Mouse (Mus musculus) liver, adult 2 months (tissue): ENCODE results near the gene Ctc1. TPM values are rescaled to one million over a fixed set of nuclear protein-coding genes. Genes with fewer than 3 reads are reported as not detected.

ENCODE experiments used
- DNase-seq: peaks from one replicate; pipeline ENCODE4 v3.0.0-alpha.2; 2011; ENCODE audit warnings: low read depth, low spot score; ENCODE audit errors: extremely low read depth
- H3K27ac ChIP-seq: fragments of 200-500 bp; replicated peaks from 2 replicates; pipeline ENCODE4 v1.5.1; 2012; ENCODE audit warnings: low read depth, mild to moderate bottlenecking, control low read depth, inconsistent platforms, low read length; ENCODE audit not compliant: insufficient read depth
- H3K27me3 ChIP-seq: fragments of 200-500 bp; 2 replicates; pipeline ENCODE4 v1.6.1; 2012; ENCODE audit warnings: mild to moderate bottlenecking, moderate library complexity, low read length, inconsistent platforms; ENCODE audit not compliant: control insufficient read depth, insufficient read depth
- H3K36me3 ChIP-seq: fragments of 200-500 bp; 2 replicates; pipeline ENCODE4 v1.6.1; 2012; ENCODE audit warnings: low read length, inconsistent platforms; ENCODE audit not compliant: control insufficient read depth, insufficient read depth
- H3K4me1 ChIP-seq: fragments of 200-500 bp; 2 replicates; pipeline ENCODE4 v1.6.1; 2011; ENCODE audit warnings: low read length; ENCODE audit not compliant: control insufficient read depth, insufficient read depth
- H3K4me3 ChIP-seq: fragments of 200-500 bp; 2 replicates; pipeline ENCODE4 v1.5.1; 2011; ENCODE audit warnings: low read depth, mild to moderate bottlenecking, control low read depth, low read length, moderate library complexity; ENCODE audit not compliant: insufficient read depth
- H3K79me2 ChIP-seq: fragments of 200-500 bp; 2 replicates; pipeline ENCODE4 v1.6.1; 2012; ENCODE audit warnings: inconsistent platforms, mild to moderate bottlenecking, low read length, moderate library complexity; ENCODE audit not compliant: control insufficient read depth, insufficient read depth
- H3K9ac ChIP-seq: fragments of 200-500 bp; 2 replicates; pipeline ENCODE4 v1.6.1; 2012; ENCODE audit warnings: low read depth, mild to moderate bottlenecking, control low read depth, inconsistent platforms, low read length
- CTCF ChIP-seq: fragments of 200-500 bp; IDR thresholded peaks from 2 replicates; pipeline ENCODE4 v1.5.1; 2011; ENCODE audit warnings: low read depth, low read length, control low read depth
- POLR2A ChIP-seq: fragments of 200-500 bp; IDR thresholded peaks from 2 replicates; pipeline ENCODE4 v1.6.1; 2011; ENCODE audit warnings: low read length, control low read depth; ENCODE audit not compliant: insufficient read depth; ENCODE audit errors: extremely low read depth
- WGBS: fragments of 180-500 bp; shearing (Covaris S2); methylation state at CpG from one replicate; pipeline ENCODE4 v1.1.7; 2018; 5-methylcytosine and 5-hydroxymethylcytosine counted together
- polyA plus RNA-seq: library from polyadenylated mRNA; depleted of rRNA; stranded (reverse); fragments of >200 nt; gene quantifications from 2 replicates; pipeline ENCODE4 v1.2.3, GENCODE M21; 2012
- total RNA-seq: library from RNA; depleted of rRNA; stranded (reverse); fragments of >200 nt; gene quantifications from 2 replicates; pipeline ENCODE4 v1.2.3, GENCODE M21; 2014

Gene Ctc1
- total and polyA plus RNA-seq, 2 experiments = 2.6 to 12.5 TPM

DNA sequence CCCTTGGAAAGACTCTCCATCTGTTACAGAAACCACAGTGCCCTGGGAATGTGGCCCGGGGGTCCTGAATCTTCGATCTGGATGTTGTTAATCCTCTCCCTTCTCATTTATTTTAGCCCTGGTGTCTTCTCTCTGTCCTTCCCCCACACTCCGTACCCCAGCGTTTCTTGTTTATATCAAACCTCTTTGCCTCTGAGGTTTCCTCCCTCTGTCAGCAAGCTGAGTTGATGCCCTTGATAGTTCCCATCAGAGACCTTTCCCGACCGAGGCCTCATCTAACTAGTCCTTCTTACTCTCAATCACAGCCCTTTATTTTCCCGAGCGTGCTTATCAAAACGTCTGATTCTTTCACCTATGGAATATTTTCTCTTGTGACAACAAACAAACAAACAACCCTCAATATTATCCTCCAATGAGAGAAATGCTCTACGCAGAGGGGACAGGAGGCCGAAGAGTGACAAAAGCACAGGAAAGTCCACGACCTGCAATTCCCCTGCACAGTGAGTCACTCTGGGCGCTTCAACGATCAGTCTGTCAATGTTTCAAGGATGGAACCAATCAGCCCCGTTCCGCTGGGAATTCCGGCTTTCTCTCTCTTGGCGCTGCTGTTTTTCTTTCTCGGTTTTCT is 43.1 kb downstream of the Ctc1 start:
- Histone ChIP-seq H3K9ac (peak overlapping the region; percentile 75), H3K4me3 (peak overlapping the region; percentile 60), H3K79me2 (no peaks in the 10 kb centered on the region), H3K36me3 (no peaks in the 10 kb centered on the region), H3K27me3 (no peaks in the 10 kb centered on the region), H3K27ac (peak overlapping the region; percentile 87), H3K4me1 (peaks cover 12% of the 10 kb centered on the region)
- TF ChIP-seq POLR2A = no peak
- no peak for TF ChIP-seq CTCF
- peak; percentile 71 for DNase-seq
- WGBS = under 1% methylated on average over 19 of the region's 19 CpGs

DNA sequence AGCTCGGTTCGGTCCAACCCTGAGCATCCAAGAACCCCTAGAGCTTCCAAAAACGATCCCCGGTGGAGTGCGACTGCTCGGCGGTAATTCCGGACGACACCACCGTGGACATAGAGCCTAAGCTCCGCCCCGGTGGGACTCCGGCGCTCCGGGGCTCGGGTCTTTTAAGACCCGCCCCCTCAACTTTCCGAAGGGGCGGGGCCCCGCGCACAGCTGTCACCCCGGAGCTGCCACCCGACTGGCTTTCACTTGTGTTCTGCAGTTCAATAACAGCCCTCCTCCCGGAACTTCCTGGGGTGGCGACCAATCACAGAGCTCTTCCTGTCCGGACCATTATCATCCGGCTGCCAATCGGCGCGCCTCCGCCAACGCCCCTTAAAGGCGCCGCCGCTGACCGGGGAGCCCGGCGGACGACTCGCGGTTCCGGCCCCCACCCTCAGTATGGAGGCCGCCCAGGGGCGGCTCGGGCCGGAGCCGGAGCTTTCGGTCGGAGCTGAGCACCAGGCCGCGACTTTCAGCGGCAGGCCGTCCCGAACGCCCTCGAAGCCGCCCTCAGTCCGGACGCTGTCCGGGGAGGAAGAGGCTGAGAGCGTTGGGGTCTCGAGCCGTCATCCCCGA is 43.8 kb downstream of the Ctc1 start, which contains the start of gene Borcs6:
Borcs6 (plus strand) TSS at position 361 of the 618 bp plus-strand sequence.
- no peaks in the 10 kb centered on the region for H3K36me3 ChIP-seq
- H3K79me2 ChIP-seq = no peaks in the 10 kb centered on the region
- H3K27me3 ChIP-seq = no peaks in the 10 kb centered on the region
- TF ChIP-seq POLR2A (peak; percentile 79), CTCF (no peak)
- peaks cover 16% of the 10 kb centered on the region for H3K4me1 ChIP-seq
- under 1% methylated on average over 63 of the region's 64 CpGs for WGBS
- H3K9ac ChIP-seq = peak within 1 kb of the TSS; percentile 91
- H3K4me3 ChIP-seq = peak within 1 kb of the TSS; percentile 100
- H3K27ac ChIP-seq = peak within 1 kb of the TSS; percentile 98
- peak; percentile 97 for DNase-seq

DNA sequence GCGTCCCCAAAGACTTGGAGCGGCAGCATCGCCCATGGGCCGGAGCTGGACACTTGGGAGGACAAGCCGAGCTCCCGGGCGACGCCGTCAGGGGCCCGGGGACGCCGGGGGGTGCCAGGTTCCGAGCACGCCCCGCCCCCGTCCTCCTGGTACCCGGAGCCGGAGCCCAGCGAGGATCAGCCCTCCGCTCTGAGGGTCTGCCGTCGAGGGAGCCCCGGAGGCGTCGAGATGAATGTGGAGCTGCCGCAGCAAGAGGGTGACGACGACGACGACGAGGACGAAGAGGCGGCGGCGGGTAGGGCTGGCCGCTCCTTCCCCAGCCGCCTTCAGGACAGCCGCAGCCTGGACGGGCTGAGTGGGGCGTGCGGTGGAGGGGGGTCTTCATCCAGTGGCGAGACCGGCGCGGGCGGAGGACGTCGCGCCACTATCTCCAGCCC is 44.3 kb downstream of the Ctc1 start:
- Histone ChIP-seq H3K36me3 (no peaks in the 10 kb centered on the region), H3K9ac (peak overlapping the region; percentile 91), H3K4me1 (peaks cover 16% of the 10 kb centered on the region), H3K27me3 (no peaks in the 10 kb centered on the region), H3K4me3 (peak overlapping the region; percentile 100), H3K27ac (peak overlapping the region; percentile 98), H3K79me2 (no peaks in the 10 kb centered on the region)
- DNase-seq = no peak
- TF ChIP-seq POLR2A (no peak), CTCF (no peak)
- WGBS = under 1% methylated on average over 49 of the region's 49 CpGs

DNA sequence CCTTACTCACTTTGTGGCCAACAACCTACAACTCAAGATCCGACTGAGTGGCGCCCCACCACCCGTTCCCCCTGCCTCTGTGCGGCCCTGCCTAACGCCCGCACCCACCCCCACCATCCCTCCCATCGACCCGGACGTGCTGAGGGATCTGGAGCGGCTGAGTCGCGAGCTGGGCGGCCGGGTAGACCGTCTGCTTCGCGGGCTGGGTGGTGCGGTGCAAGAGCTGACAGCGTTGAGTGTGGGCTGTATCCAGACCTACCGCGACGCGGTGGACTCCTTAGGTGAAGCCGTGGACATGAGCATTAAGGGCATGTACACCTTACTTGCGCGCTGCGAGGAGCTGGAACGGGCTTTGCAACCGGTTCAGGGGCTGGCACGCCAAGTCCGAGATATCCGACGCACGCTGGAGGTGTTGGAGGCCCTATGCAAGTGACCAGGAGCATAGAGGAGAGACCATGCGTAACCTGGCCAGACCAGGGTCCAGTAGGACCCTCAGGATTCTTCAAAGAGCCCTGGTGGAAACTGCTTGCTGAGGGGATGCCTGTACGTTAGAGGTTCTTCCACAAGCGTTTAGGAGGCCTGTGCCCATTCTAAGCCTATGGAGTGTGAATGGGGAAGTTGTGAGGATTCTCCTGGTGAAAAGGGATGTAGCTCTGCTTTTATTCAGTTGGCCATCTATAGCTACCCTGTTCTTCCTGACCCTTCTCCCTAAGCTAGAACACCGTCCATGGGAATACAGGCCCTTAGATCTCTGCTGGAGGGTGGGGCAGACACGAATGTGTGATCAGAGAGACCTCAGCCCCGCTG is 44.9 kb downstream of the Ctc1 start:
- Histone ChIP-seq H3K27ac (peak overlapping the region; percentile 98; the same call in 1 of the 2 replicates), H3K4me3 (peak overlapping the region; percentile 100), H3K27me3 (no peaks in the 10 kb centered on the region), H3K79me2 (no peaks in the 10 kb centered on the region), H3K4me1 (peaks cover 16% of the 10 kb centered on the region), H3K36me3 (no peaks in the 10 kb centered on the region), H3K9ac (peak overlapping the region; percentile 91)
- WGBS = 5% methylated on average over 40 of the region's 40 CpGs
- DNase-seq = peak; percentile 29
- TF ChIP-seq CTCF (no peak), POLR2A (no peak)

DNA sequence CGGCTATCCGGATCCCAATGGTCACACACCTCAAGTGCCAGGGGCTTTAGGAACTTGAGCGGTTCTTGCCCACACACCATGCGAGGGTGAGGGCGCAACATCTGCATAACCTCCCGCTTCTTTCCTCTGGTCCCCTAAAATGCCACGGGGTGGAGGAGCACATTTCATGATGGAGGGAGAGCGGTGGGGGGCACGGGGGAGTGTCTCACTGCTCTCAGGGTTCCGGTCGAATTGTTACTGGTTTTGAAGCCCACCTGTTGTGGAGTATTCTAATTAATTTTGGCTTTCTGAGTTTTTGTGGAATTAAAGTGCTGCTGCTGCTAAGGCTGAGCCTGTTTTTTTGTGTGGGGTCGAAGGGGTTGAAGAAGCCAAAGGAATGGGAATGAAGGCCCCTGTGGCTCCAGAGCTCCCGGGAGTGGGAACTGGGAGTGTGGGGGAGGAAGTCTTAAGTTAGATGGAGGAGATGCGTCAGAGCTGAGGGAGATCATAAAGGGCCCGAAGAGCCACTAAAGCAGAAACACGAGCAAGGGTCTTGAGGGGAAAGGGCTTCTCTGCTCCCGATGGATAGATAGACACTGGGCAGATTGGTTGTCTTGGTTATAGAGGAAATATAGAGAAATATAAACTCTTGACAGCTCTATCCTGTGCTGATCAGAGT is 45.7 kb downstream of the Ctc1 start:
- Histone ChIP-seq H3K9ac (peak overlapping the region; percentile 91; the same call in 1 of the 2 replicates), H3K79me2 (no peaks in the 10 kb centered on the region), H3K27ac (no peak overlapping the region), H3K4me3 (no peak overlapping the region; the same call in 1 of the 2 replicates), H3K4me1 (peaks cover 19% of the 10 kb centered on the region), H3K36me3 (no peaks in the 10 kb centered on the region), H3K27me3 (no peaks in the 10 kb centered on the region)
- WGBS = 55% methylated on average over 17 of the region's 17 CpGs
- TF ChIP-seq CTCF (no peak), POLR2A (no peak)
- no peak for DNase-seq
